Mouse (Mus musculus) adipocyte (in vitro differentiated cells): ENCODE measurements around the gene Hs1bp3.

Experiments
- DNase-seq: peaks from one replicate; pipeline ENCODE4 v3.0.0-alpha.2; 2016; ENCODE audit warnings: low spot score

The Hs1bp3 gene

GRCm38 (mm10) chr12:8313270-8313771, at the start of gene Hs1bp3:
Gene Hs1bp3, plus strand, starts transcription at chr12:8313432.
- peak; percentile 88 for DNase-seq

GRCm38 (mm10) chr12:8266311-8266710, 46.9 kb upstream of the Hs1bp3 start:
- no peak for DNase-seq

- no peak for DNase-seq
These were observed 43.6 kb upstream of the Hs1bp3 start for GRCm38 (mm10) chr12:8269627-8270026.

GRCm38 (mm10) chr12:8271405-8271804, 41.8 kb upstream of the Hs1bp3 start:
- DNase-seq: peak; percentile 70

- DNase-seq: no peak
These were observed 39.6 kb upstream of the Hs1bp3 start for GRCm38 (mm10) chr12:8273471-8274171.

- DNase-seq: no peak
These were observed 37.8 kb upstream of the Hs1bp3 start for GRCm38 (mm10) chr12:8275424-8275823.

GRCm38 (mm10) chr12:8281225-8282017, 31.8 kb upstream of the Hs1bp3 start:
- no peak for DNase-seq

- DNase-seq: peak; percentile 84
These were observed 25.3 kb upstream of the Hs1bp3 start for GRCm38 (mm10) chr12:8287970-8288369.

- no peak for DNase-seq
These were observed 24.1 kb upstream of the Hs1bp3 start for GRCm38 (mm10) chr12:8289099-8289498.

- DNase-seq: no peak
These were observed 23.7 kb upstream of the Hs1bp3 start for GRCm38 (mm10) chr12:8289499-8289898.

GRCm38 (mm10) chr12:8291157-8291853, 21.9 kb upstream of the Hs1bp3 start:
- no peak for DNase-seq

- no peak for DNase-seq
These were observed 17.8 kb upstream of the Hs1bp3 start for GRCm38 (mm10) chr12:8295307-8295913.

- no peak for DNase-seq
These were observed 17.1 kb upstream of the Hs1bp3 start for GRCm38 (mm10) chr12:8296154-8296553.

- no peak for DNase-seq
These were observed 15.5 kb upstream of the Hs1bp3 start for GRCm38 (mm10) chr12:8297586-8298214.

GRCm38 (mm10) chr12:8298361-8299142, 14.7 kb upstream of the Hs1bp3 start:
- DNase-seq: no peak

- DNase-seq: no peak
These were observed 13.8 kb upstream of the Hs1bp3 start for GRCm38 (mm10) chr12:8299143-8300110.

- DNase-seq: no peak
These were observed 13.1 kb upstream of the Hs1bp3 start for GRCm38 (mm10) chr12:8300111-8300480.

- DNase-seq: no peak
These were observed 12.7 kb upstream of the Hs1bp3 start for GRCm38 (mm10) chr12:8300521-8300920.

- no peak for DNase-seq
These were observed 12.0 kb upstream of the Hs1bp3 start for GRCm38 (mm10) chr12:8301011-8301814.
